Mouse (Mus musculus) cerebellum, postnatal 4 days (tissue): Measurements from ENCODE around the gene Brix1.
"Not testable (repeated sequence)": the region's sequence is repeated elsewhere in the genome, so short reads cannot be mapped to it uniquely, and the experiment has no call there.

Source experiments
- DNase-seq, 2 experiments: peaks; one replicate each; pipeline ENCODE4 v3.0.0; 2022; ENCODE audit warnings: low spot score in 2 of 2, mixed read lengths in 1 of 2

Brix1 gene

GRCm38 (mm10) chr15:10485484-10486364 is at the start of gene Brix1, which contains the start of gene Rad1:
Gene Brix1 (minus strand): TSS chr15:10485947.
Gene Rad1 (plus strand): TSS chr15:10486018.
- peak; percentile 72 to 88 for DNase-seq

- DNase-seq: no peak
Observed at GRCm38 (mm10) chr15:10534591-10534990, 48.8 kb upstream of the Brix1 start.

- peak in 1 of 2 experiments; percentile 3 for DNase-seq
Observed at GRCm38 (mm10) chr15:10533361-10533760, 47.6 kb upstream of the Brix1 start.

- no peak for DNase-seq
Observed at GRCm38 (mm10) chr15:10531352-10531751, 45.6 kb upstream of the Brix1 start.

GRCm38 (mm10) chr15:10525896-10526295 is 40.1 kb upstream of the Brix1 start:
- DNase-seq: no peak

- no peak for DNase-seq
Observed at GRCm38 (mm10) chr15:10515166-10515565, 29.4 kb upstream of the Brix1 start.

GRCm38 (mm10) chr15:10506099-10506498 is 20.4 kb upstream of the Brix1 start:
- DNase-seq: no peak

GRCm38 (mm10) chr15:10500838-10501719 is 15.3 kb upstream of the Brix1 start:
- peak; percentile 37 to 66 for DNase-seq

- no peak for DNase-seq
Observed at GRCm38 (mm10) chr15:10500035-10500434, 14.3 kb upstream of the Brix1 start.

GRCm38 (mm10) chr15:10499593-10499992 is 13.8 kb upstream of the Brix1 start:
- no peak for DNase-seq

GRCm38 (mm10) chr15:10496696-10497095 is 10.9 kb upstream of the Brix1 start:
- not testable (repeated sequence) for DNase-seq

- no peak for DNase-seq
Observed at GRCm38 (mm10) chr15:10495944-10496343, 10.2 kb upstream of the Brix1 start.

- DNase-seq: no peak
Observed at GRCm38 (mm10) chr15:10490101-10490500, 4.4 kb upstream of the Brix1 start.

GRCm38 (mm10) chr15:10487246-10487645 is 1.5 kb upstream of the Brix1 start:
- no peak for DNase-seq

GRCm38 (mm10) chr15:10486365-10486839 is 655 bp upstream of the Brix1 start:
- DNase-seq: no peak

GRCm38 (mm10) chr15:10470941-10471340 is 14.8 kb downstream of the Brix1 start:
- no peak for DNase-seq

GRCm38 (mm10) chr15:10470151-10470831 is 15.5 kb downstream of the Brix1 start, which contains the start of gene Dnajc21:
Gene Dnajc21 (minus strand): TSS chr15:10470516.
- DNase-seq: peak; percentile 70 to 79

GRCm38 (mm10) chr15:10469641-10470150 is 16.1 kb downstream of the Brix1 start:
- peak; percentile 29 to 30 for DNase-seq

GRCm38 (mm10) chr15:10468761-10469160 is 17.0 kb downstream of the Brix1 start:
- DNase-seq: no peak

- no peak for DNase-seq
Observed at GRCm38 (mm10) chr15:10464678-10465077, 21.1 kb downstream of the Brix1 start.

- DNase-seq: no peak
Observed at GRCm38 (mm10) chr15:10463555-10463954, 22.2 kb downstream of the Brix1 start.
